Mouse (Mus musculus): Measurements from ENCODE around the gene Cited2.
A peak's percentile ranks its signal among the peaks of the same experiment; 100 is the strongest.

DNA sequence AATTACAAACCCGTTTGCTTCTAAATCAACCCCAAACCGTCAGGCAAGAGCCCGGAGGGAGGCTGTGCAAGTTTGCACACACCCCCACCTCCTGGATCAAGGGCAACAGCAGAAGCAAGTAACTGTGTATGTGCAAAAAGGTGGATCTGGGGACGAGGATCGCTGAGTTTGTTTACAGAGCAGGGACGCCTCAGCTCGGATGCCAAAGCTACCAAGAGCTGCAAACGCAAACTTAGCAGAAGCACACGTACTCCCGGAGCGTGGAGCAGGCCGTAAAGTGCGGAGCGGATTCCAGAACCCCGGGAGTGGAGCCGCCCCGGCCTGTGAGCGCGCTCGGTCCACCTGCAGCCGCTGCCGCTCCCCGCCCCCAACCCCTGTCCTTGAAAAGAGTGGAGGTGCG, 860 bp upstream of the Cited2 start:
- TF ChIP-seq POLR2A (IDR thresholded peaks at IDR 0.05; ENCODE audit: low read depth, low read length) (peak; percentile 74), CTCF (IDR thresholded peaks at IDR 0.05; ENCODE audit: borderline replicate concordance, insufficient read depth, low read length) (no peak)

Measured in embryonic fibroblast, embryonic 13.5 days (primary cell).